Mouse (Mus musculus): Measurements from ENCODE around the gene Cyp4a32.

- no peak for TF ChIP-seq CTCF (IDR thresholded peaks at IDR 0.05; ENCODE audit: control insufficient read depth, insufficient read depth, insufficient replicate concordance, low read depth, low read length)
- no peak for TF ChIP-seq POLR2A (IDR thresholded peaks at IDR 0.05; ENCODE audit: control insufficient read depth, low read depth, low read length)
Measured at GRCm38 (mm10) chr4:115555513-115555912, 45.3 kb upstream of the Cyp4a32 start.

Measured in testis, adult 2 months (tissue).